Mouse (Mus musculus) CD4-positive, CD25-positive, alpha-beta regulatory T cell, adult 2 months (primary cell): Measurements from ENCODE around the gene Tmem63b.

Experiments used
- DNase-seq: peaks from one replicate; pipeline ENCODE4 v3.0.0-alpha.2; 2012; ENCODE audit warnings: low read depth, low spot score

Tmem63b gene

DNA sequence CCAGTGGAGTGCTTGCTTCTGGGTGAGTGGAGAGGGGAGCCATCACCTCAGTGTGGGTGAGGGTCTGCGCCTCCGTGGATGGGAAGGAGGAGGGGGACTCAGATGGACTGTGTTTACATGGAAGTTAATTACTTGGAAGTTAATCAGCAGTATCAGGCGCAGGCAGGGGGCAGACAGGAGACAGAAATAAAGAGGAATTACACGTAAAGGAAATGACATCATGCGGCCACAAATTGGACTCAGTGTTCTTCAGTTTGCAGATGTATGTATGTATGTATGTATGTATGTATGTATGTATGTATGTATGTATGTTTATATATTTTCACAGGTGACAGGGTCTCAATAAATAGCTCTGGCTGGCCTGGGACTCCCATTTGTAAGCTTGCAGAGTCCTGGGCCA lies 20.1 kb upstream of the Tmem63b start:
- no peak for DNase-seq

DNA sequence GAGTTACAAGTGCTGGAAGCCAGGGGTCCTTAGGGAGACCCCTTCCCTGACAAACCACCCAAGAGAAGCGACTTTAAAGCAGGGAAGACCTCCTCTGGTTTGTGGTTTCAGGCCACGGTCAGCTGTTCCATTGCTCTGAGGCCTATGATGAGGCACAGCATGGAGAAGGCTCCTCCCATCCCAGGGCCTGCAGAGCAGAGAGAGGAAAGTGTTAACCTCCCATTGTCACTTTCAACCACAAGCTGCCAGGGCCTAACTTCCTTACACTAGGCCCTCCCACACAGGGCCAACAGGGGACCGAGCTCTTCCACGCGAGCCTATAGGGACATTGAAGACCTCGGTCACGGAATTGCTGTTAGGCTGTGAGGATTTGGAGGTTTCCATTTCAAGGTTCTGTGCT lies 16.5 kb upstream of the Tmem63b start:
- no peak for DNase-seq

DNA sequence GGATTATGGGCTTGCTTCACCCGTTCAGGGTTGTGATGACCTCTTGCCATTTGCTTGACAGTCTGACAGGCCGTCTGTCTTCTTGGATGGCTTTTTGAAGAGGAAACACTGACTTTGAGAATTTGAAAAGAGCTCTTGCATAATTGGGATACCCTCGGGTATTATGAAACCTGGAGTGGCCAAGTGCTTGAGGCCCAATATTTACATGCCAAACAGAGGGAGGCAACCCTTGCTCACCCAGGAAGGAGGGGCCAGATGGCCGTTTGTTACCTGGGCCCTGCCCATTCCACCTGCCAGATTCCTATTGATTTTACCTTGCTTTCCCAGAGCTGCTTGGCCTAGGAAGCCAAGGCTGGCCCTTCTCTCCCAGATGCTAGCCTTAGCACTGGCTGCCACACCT lies 15.5 kb upstream of the Tmem63b start:
- no peak for DNase-seq

DNA sequence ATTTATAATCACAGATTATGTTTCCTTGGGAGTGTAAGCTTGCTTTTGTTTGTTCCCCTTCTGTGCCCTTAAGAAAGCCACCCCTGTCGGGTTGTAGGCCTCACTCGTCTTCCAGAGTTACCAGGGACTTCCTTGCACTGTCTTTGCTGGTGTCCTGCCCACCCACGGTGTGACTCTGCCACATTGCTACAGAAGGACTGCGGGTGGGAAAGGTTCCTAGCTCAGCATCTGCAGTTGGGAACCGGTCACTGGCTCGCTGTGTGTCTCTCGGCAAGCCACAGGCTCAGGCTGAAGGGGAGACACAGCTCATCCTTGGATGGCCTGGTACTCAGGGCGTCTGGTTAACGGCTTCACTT lies 14.5 kb upstream of the Tmem63b start:
- no peak for DNase-seq

DNA sequence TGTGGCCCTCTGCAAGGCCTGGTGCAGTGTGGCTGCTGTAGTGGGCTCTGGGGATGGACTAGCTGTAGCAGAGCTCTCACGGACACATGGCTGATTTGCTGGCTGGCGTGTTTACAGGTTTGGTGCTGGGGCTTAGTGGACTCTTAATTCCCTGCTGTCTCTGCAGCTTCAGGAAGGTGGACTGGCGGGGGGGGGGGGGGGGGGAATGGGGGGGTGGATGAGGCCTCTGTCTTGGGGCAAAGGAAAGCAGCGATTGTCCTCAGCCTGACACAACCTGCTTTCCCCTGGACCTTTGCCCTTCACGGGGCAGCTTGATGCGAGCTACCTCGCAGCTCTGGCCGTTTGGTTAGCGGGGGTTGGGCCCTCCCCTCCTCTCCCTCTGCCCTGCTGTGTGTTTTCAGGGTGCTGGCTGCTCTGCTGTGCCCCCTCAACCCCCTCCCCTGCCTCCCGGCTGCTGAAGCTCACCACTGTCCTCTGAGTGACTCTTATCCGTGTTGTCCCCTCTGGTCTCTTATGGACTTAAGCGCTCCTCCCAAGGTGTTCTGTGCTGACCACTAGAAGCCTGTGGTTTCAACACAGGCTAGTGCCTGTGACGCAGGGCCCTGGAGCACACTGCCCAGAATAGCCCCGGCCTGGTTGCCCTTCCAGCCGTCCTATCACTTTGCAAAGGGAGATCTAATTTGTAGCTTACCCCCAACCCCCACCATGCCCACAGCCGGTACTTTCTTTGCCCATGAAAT lies 14.0 kb upstream of the Tmem63b start:
- no peak for DNase-seq

DNA sequence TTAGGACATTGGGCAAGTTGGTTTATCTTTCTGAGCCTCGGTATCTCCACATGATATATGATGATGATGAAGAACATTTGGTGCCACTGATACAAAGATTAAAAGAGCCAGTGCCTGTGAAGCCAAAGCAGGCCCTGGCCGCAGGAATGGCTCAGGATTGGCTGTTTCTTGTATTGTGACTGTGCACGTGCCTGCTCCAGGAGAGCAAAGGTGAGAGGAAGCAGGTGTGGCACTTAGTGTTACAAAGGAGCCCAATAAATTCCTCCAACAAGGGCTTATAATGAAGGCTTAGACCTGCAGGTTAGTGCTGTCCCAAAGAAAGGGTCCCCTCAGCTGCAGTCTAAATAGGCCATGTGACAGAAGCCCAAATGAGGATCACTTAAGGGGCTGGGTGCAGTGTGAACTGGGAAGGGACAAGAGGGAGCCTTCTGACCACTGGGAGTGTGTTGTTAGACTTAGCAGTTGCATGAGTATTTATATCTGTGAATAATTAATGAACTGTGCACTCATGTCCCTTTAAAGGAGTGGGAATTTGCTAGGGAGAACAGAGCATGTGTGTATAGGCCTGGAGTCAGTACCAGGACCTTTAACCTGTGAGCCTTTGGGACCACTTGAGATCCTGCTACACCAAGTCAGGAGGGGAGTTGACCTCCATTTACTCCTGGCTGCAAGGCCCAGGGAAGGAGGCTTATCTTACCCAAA lies 12.5 kb upstream of the Tmem63b start:
- DNase-seq: no peak

DNA sequence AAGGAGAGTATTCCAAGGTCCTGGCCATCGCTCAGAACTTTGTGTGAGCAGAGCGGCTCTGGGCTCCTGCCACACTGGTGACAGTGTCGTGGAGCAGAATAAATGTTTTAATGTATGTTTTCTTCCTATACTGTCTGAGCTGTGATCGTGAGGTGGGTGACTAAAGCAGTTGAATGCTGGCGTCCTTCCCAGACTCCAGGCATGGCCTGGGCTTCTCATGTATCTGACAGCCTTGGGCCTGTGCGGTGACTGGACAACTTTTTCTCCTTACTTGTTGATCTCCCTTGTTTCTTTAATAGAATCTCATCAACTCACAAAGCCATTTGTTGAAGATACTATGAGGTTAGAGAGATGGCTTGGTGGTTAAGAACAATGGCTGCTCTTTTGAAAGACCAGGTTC lies 11.7 kb upstream of the Tmem63b start:
- DNase-seq: no peak

DNA sequence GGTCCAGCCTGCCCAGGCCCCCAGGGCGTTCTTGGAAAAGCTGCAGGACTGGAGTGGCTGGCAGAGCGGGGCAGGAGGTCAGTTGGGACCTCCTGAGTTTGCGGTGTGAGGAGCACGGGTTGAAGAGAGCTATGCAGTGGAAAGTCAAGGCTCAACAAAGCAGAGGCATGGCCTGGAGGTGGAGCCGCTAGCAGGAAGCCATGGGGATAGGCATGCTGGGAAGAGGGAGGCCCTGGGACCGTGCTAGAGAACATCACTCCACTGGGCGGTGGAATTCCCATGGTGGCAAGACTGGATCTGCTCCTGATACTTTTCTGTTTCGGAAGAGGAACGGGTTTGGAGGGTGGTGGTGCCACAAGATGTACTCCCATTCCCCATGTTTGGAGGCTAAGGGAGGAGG lies 10.3 kb upstream of the Tmem63b start:
- DNase-seq: no peak

DNA sequence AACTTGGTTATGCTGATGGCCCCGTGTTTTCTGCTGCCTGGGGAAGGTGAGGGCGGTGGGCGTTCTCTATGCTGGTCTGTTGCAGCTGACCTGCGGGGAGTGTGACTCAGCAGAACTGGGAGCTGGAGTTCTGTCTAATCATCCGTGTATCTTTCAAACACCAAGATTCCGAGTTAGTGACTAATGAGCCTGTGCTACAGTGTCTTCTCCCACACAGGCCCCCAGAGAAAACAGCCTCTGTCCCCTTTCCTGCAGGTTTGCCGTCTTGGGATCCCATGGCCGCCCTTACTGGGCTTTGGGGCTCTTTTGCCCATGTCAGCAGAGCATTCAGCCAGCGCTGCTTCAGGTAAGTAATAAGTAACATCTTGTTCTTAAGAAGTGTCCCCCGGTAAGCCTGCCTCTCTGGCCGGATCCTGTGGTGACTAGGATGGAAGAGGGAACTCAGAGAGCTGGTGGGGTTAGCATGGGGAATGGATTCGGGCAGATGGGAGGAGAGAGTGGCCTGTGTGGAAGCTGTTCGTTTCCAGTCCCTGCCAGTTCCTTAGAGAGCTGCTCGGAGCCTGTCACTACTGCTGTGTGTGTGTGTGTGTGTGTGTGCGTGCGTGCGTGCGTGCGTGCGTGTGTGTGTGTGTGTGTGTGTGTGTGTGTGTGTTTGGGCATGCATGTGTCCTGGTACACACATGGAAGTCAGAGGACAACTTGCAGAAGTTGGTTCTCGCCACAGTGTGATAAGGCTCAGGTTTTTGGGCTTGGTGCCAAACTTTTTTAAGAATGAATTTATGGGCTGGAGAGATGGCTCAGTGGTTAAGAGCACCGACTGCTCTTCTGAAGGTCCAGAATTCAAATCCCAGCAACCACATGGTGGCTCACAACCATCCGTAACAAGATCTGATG lies 8.8 kb upstream of the Tmem63b start:
- DNase-seq: no peak

DNA sequence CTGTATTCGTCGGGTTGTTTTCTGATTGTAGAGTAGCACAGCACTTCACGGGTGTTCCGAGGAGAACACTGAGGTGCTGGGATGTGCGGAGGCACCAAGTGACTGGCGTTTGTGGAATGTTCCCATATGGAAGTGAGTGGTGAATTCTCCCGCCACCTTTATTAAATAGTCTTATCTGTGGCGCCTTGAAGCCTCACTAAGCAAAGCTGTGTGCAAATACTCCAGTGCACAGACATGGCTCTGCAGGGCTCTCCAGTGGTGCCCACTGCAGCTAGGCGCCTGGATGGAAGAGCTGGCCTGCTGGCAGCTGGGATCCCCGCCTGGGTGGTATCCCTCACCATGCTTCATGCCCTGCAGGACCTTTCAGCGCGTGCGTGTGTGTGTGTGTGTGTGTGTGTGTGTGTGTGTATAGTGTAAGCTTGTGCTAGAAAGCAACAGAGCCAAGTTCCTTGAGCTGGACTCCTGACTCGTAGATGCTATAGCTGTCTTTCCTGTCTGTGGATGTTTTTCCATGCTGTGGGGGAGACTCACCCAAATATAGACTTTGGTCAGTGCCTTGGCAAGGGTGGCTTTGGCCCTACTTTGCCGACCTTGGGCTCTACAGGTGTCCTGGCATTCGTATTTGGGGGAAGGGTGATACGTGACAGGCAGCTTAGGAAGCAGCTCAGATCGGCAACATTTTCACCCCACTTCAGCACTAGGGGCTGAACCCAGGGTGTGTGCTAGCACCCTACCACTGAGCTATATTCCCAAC lies 7.3 kb upstream of the Tmem63b start:
- no peak for DNase-seq

DNA sequence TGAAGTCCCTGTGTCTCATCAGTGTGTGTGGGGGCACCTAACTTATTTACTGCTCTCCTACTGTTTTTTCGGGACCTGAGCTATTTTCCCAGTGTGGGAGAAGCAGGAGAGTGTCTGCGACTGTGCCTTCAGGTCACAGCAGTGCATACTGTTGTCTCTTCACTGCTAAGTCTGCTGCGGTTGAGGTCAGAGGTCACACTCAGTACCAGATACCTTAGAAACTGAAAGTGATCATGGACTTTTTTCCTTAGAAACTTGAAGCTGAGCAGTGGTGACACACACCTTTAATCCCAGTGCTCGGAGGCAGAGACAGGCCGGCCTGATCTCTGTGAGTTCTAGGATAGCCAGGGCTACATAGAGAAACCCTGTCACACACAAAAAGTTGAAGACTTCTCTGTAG lies 5.5 kb upstream of the Tmem63b start:
- DNase-seq: no peak

DNA sequence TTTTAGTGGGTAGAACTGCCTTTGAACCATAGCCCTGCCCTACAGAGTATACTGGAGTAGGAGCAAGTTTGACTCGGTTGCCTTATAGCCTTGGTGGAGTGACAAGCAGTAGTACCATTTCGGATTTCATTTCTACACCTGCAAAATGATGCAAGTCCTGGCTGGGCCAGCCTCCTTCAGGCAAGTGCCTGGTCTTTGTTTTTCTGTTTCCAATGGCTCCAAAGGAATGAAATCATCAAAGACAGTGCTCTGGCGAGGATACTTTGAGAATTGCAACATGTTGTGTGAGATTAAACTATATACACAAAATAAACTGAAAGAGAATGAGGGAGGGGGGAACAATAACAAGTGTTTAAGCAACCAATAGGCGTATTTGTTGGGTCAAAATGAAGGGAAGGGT lies 3.3 kb upstream of the Tmem63b start:
- no peak for DNase-seq

DNA sequence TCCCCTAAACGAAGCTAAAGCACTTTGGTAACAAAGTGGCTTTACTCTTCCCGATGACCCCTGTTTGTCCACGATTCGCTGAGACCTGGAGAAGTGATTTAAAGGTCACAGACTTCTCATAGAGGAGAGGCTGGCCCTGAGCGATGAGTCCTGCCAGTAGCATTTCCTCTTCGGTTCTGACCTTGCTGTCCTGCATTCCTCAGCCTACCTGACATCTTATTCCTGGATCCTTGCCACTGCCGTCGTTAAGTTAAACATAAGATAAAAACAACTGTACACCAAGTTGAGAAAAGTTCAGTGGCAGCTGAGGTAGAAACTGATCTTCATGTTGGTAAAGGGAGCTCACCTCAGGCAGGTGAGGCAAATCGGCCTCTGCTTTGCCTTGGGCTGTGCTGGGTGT lies 2.4 kb upstream of the Tmem63b start:
- no peak for DNase-seq

DNA sequence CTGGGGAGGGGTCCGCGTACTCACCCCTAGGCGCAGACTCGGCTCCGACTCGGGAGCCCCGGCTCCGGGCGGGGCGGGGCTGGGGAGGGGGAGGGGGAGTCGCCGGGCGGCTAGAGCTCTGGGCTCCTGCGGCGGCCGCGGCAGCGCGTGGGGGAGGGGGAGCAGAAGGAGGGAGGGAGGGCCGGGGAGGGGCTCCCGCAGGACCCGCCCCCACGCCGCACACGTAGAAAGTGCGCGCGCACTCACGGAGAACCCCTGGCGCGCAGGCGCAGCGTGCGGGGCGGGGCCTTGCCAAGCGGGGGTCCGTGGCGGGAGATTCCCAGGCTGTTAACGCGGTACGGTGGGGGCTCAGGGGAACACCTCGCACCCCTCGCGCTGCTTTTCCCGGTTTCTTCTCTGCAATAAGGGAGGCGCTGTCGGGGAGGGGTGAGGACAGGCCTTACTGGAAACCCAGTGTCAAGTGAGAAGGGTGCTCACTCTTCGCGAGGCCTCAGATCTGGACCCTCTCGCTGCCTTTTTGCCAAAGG lies 549 bp downstream of the Tmem63b start, which contains the start of gene Mrpl14:
TSS of gene Mrpl14 (plus strand) at position 230 of the 527 bp plus-strand sequence.
- DNase-seq: peak; percentile 97

DNA sequence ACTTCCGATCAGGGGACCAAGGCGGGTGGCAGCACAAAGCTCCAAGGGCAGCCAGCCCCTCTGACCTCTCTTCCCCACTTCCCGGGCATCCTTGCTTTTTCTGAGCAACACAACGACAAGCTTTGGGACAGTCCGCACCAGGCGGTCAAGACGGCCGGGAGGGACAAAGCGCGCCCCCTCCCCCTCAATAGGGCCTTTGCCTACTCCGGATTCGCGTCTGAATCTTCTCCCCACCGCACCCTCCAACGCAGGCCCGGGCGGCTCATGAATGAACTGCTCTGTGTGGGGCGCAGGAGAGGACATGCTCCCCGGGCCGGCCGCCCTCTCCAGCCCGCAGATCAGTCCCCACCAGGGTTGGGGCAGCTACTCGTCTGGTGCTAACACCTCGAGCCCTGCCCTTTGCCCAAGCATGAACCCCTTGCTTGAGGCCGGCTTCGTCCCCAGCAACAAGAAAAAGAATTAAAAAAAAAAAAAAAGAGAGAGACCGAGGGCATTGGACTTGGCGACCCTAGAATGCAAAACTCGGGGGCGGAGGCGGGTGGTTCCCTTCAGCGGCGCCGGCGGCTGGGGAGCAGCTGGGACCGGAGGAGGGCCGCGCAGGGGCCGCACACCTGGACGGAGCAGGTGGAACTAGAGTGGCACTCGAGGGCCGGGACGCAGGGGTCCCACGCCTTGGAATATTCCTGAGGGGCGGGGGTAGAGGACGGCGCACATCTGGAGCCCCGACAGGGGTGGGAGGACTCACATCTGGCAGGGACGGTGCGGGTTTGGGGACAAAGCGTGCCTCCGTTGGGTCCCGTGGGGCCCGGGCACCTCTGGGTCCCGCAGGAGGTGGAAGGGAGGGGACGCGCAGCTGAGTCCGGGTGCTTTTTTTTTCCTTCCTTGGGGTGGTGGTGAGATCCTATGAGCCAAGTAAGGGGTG lies 1.3 kb downstream of the Tmem63b start:
- peak; percentile 53 for DNase-seq

DNA sequence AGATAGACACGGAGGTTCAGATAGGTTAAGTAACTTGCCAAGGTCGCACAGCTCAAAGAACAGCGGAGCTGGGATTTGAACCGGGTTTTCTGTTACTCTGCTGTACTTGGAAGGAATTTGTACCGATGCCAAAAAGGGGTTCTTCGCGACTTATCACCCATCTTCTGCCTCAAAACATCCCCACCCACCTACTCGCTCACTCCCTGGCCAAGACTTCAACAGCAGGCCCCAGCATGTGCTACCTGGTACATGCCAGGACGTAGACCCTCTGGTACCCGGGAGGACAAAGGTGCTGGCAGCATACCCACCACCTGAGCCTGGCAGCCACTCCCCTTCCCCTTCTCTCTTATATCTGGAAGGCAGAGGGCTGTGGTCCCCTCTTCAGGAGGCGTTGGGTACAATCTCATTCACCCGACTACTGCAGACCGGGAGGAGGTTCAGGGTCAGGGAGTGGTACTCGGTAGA lies 2.0 kb downstream of the Tmem63b start:
- no peak for DNase-seq

DNA sequence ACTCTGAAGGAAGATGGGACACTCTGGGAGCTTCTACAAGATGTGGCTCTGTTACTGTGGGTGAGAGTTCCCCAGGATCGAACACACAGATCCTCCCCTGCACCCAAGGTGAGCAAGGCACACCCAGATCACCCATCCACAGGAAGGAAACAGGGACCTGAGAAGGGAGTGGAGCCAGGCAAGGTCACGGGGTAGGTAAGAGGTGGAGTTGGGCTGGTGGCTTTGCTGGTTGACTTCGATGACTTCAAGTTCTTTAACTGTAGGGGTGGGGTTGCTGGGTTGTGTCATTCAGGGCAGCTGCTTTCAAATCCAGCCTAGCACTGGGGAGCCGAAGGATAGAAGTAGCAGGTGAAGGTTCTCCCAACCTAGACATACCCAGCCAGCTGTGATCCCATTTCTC lies 3.9 kb downstream of the Tmem63b start:
- DNase-seq: no peak

DNA sequence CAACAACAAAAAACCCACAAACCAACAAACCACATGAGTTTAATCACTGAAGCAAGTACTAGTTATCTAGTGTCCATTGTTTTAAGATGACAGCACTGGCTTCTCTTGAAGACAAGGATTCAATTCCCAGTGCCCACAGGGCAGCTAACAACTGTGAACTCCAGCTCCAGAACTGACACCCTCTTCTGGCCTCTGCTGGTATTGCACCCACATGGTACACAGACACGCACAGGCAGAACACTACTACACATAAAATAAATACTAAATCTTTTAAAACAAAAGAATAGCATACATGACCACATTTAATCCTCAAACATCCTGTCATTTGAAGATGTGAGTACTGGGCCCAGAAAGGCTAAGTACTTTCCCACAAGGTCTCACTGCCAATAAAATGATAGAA lies 5.1 kb downstream of the Tmem63b start:
- peak; percentile 61 for DNase-seq

DNA sequence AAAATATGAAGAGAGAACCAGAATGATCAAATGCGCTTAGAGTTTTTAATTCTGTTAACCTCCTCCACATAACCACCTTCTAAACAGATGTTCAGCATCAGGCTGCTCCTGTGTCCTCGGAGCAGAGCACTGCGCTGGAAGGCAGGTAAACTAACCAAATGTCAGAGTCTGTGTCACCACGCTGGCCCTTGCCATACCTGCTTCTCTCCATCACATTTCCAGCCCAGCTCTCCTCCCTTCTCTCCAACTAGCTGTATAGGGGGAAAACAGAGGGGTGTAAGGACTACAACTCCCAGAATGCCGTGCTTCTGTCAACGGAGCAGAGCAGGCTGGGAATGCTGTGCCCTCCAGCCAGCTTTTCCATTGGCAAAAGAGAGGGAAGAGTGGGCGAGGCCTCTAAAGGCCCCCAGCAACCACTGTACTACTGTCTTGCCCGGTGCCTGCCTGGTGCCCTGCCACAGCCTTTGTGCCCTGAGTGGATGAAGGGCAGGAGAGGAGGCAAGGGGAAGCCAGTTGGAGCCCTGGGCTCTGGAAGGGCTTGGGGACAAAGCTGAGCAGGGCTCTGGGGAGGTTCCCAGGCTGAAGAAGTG lies 6.2 kb downstream of the Tmem63b start:
- DNase-seq: no peak

DNA sequence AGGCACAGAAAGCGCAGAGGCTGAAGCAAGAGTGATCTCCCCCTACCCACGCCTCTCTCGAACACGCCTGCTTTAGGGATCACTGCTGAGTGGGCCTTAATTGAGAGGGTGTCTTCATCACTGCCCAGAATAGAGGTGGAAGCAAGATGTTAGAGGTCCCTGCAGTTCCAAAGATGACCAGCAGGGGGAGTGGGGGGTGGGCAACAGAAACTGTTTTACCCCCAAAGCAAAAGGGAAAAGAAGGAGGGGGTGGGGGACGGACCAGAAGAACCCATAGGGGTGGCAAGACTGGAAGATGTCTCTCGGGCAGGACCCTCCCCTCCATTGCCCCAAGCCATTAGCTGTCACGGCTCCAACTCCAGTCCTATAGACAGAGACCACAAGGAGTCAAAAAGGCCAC lies 8.6 kb downstream of the Tmem63b start:
- DNase-seq: peak; percentile 79
